Mouse (Mus musculus) hindbrain, embryonic 11.5 days (tissue): ENCODE measurements around the gene Irf9. TPM values are rescaled to one million over a fixed set of nuclear protein-coding genes. Genes with fewer than 3 reads are reported as not detected.

Experiments used
- ATAC-seq: fragments of 200-750 bp; cut with Nextera tagmentation; 2 replicates; pipeline ENCODE4 v1.8.0; 2017; ENCODE audit warnings: mild to moderate bottlenecking, moderate TSS enrichment, moderate library complexity; ENCODE audit not compliant: low FRiP score
- DNase-seq: peaks from one replicate; pipeline ENCODE4 v3.0.0-alpha.2; 2015; ENCODE audit warnings: low spot score
- H3K27ac ChIP-seq: fragments of 300-500 bp; sonication (generic); 2 replicates; pipeline ENCODE4 v1.5.1; 2014; ENCODE audit warnings: mild to moderate bottlenecking, low read depth, low read length
- H3K27me3 ChIP-seq: fragments of 300-500 bp; sonication (generic); 2 replicates; pipeline ENCODE4 v1.6.1; 2014; ENCODE audit warnings: mild to moderate bottlenecking, low read length, moderate library complexity, mixed read lengths; ENCODE audit not compliant: control insufficient read depth, insufficient read depth
- H3K36me3 ChIP-seq: fragments of 300-500 bp; sonication (generic); 2 replicates; pipeline ENCODE4 v1.6.1; 2014; ENCODE audit warnings: mild to moderate bottlenecking, low read length, moderate library complexity, mixed read lengths; ENCODE audit not compliant: control insufficient read depth, insufficient read depth
- H3K4me1 ChIP-seq: fragments of 300-500 bp; sonication (generic); replicated peaks from 2 replicates; pipeline ENCODE4 v1.6.1; 2014; ENCODE audit warnings: low read length, mixed read lengths; ENCODE audit not compliant: control insufficient read depth, insufficient read depth
- H3K4me2 ChIP-seq: fragments of 300-500 bp; sonication (generic); replicated peaks from 2 replicates; pipeline ENCODE4 v1.6.1; 2014; ENCODE audit warnings: mild to moderate bottlenecking, low read depth, low read length
- H3K4me3 ChIP-seq: fragments of 300-500 bp; sonication (generic); 2 replicates; pipeline ENCODE4 v1.5.1; 2014; ENCODE audit warnings: low read depth, low read length
- H3K9ac ChIP-seq: fragments of 300-500 bp; sonication (generic); 2 replicates; pipeline ENCODE4 v1.6.1; 2014; ENCODE audit warnings: low read depth, low read length
- H3K9me3 ChIP-seq: fragments of 300-500 bp; sonication (generic); 2 replicates; pipeline ENCODE4 v1.6.1; 2016; ENCODE audit warnings: low read length; ENCODE audit not compliant: control insufficient read depth
- WGBS: fragments of 180-500 bp; shearing (Covaris S2); extraction: QIAGEN DNeasy Blood & Tissue Kit; methylation state at CpG from one replicate; pipeline ENCODE4 v1.1.7; 2014; 5-methylcytosine and 5-hydroxymethylcytosine counted together
- polyA plus RNA-seq: library from polyadenylated mRNA; unstranded; fragments of >200 nt; fragmentation: Nextera tagmentation; extraction: Ambion mirVana; gene quantifications from 2 replicates; pipeline ENCODE4 v1.2.1, GENCODE M21; 2014

Gene Irf9
- polyA plus RNA-seq, 1 experiment from 2014 or later = 7.6 TPM

DNA sequence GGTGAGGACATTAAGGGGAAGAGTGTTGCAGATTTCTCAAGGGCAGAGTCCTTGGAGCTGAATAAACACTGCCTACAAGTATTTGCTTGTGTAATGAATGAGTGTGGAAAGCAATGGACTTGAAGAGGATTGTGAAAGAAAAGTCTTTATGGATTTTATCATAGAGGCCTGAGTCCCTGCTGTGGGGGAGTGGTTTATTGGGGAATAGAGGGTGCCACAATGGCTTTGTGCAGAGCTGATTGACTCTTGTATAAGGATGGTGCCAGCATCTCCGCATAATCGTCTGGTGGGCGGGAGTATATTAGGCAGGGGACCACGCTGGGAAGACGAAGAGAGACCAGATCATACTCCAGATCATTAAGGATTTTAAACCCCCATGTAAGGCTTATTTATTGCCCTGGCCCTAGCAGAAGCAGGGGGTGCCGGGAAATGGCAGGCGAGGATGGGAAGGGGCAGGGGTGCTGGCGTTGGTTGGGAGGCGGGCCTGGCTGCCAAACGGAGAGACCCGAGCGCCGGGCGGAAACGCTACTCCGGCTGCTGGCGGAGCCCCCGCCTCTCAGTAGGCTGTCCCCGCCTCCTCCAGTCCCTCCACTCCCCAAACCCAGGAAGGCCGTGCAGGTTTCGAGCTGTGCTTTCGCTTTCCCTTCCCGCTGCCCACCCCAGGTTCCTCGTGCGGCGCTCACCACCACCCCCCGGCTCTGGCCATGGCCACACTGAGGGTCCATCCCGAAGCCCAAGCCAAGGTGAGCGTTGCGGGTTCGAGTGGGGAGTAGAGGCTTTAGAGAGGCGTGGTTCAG lies 25.3 kb upstream of the Irf9 start, which contains the start of gene Psme1:
Gene Psme1, plus strand, starts transcription at position 253 of the 797 bp plus-strand sequence.
- Histone ChIP-seq H3K9me3 (no peaks in the 10 kb centered on the region), H3K36me3 (peaks cover 2% of the 10 kb centered on the region; the same call in 1 of the 2 replicates), H3K27ac (peak within 1 kb of the TSS; percentile 75; the same call in 1 of the 2 replicates), H3K27me3 (no peaks in the 10 kb centered on the region), H3K4me2 (peak within 1 kb of the TSS; percentile 85), H3K4me1 (peaks cover 3% of the 10 kb centered on the region; the same call in 1 of the 2 replicates), H3K9ac (peak within 1 kb of the TSS; percentile 83), H3K4me3 (peak within 1 kb of the TSS; percentile 63)
- DNase-seq (peak; percentile 78), ATAC-seq (peak; percentile 89)
- under 1% methylated on average over 30 of the region's 32 CpGs for WGBS

DNA sequence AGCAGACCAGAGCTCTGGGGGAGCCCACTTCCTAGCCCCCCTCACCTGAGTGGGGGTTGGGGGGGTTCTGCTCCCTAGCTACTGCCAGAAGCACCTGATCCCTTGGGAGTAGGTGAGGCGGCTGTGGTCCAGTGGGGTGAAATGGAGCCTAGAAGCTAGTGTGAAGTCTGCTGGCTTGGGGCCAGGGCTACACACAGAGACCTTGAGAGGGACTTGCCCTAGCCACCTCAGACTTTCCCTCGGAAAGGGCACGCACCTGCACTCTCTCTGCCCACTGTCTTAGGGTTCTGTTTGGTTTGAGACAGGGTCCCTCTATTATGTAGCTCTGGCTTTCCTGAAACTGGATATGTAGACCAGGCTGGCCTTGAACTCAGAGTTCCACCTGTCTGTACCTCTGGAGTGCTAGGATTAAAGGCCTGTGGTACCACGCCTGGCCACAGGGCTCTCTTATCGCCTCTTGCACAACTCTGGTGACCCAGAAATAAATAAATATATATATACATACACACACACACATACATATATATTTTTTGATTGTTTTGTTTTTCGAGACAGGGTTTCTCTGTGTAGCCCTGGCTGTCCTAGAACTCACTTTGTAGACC lies 24.6 kb upstream of the Irf9 start:
- Histone ChIP-seq H3K4me3 (peak overlapping the region; percentile 63), H3K4me1 (peaks cover 3% of the 10 kb centered on the region; the same call in 1 of the 2 replicates), H3K27me3 (no peaks in the 10 kb centered on the region), H3K9me3 (no peaks in the 10 kb centered on the region), H3K9ac (peak overlapping the region; percentile 83), H3K4me2 (peak overlapping the region; percentile 85), H3K36me3 (peaks cover 2% of the 10 kb centered on the region; the same call in 1 of the 2 replicates), H3K27ac (peak overlapping the region; percentile 75; the same call in 1 of the 2 replicates)
- no peak for DNase-seq
- peak; percentile 62 for ATAC-seq
- 41% methylated on average over 6 of the region's 6 CpGs for WGBS

DNA sequence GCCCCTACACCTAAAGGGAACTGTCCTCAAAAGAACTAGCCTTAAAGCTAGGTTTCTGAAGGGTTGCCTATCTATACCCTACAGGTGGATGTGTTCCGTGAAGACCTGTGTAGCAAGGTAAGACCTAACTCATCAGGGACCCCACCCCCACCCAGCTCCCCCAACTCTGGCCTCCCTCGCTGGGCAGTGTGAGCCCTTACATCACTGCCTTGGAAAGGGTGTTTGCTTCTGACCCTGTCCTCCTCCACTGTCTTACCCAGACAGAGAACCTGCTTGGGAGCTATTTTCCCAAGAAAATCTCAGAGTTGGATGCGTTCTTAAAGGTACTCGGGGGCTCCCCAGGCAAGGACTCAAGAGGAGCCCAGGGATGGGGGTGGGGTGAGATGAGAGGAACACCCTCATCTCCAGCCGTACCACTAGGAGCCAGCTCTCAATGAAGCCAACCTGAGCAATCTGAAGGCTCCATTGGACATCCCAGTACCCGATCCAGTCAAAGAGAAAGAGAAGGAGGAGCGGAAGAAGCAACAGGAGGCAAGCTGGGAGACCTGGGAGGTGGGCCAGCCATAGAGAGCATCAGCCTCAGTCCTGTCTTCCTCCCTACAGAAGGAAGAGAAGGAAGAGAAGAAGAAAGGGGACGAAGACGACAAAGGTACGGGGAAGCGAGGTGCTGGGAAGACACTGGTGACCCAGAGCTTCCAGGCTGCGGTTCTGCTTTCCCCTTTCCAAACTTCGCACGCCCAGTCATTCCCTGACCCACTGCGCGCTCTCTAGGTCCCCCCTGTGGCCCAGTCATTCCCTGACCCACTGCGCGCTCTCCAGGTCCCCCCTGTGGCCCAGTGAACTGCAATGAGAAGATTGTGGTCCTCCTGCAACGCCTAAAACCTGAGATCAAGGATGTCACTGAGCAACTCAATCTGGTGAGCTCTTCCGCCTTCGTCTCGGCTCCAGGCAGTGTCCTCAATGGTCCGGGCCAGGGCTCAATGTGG lies 23.6 kb upstream of the Irf9 start:
- Histone ChIP-seq H3K4me1 (peaks cover 3% of the 10 kb centered on the region), H3K4me3 (no peak overlapping the region), H3K27ac (no peak overlapping the region), H3K27me3 (no peaks in the 10 kb centered on the region), H3K9ac (no peak overlapping the region), H3K4me2 (no peak overlapping the region), H3K36me3 (peaks cover 2% of the 10 kb centered on the region; the same call in 1 of the 2 replicates), H3K9me3 (no peaks in the 10 kb centered on the region)
- DNase-seq = no peak
- ATAC-seq = no peak
- 86% methylated on average over 23 of the region's 23 CpGs for WGBS

DNA sequence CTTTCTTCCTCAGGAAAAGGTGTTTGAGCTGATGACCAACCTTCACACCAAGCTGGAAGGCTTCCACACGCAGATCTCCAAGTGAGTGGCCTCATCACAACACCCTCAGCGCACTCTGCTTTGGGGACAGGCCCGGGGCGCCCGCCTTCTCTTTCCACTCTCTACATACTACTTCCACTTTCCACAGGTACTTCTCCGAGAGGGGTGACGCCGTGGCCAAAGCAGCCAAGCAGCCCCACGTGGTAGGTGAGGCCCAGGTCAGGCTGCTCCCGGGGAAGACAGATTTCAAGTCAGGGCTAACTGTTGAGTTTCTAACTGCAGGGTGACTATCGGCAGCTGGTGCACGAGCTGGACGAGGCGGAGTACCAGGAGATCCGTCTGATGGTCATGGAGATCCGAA lies 22.6 kb upstream of the Irf9 start:
- WGBS = 94% methylated on average over 16 of the region's 16 CpGs
- Histone ChIP-seq H3K4me1 (peaks cover 3% of the 10 kb centered on the region), H3K4me2 (no peak overlapping the region), H3K9me3 (no peaks in the 10 kb centered on the region), H3K27me3 (no peaks in the 10 kb centered on the region), H3K9ac (no peak overlapping the region), H3K4me3 (no peak overlapping the region), H3K27ac (no peak overlapping the region), H3K36me3 (peaks cover 2% of the 10 kb centered on the region; the same call in 1 of the 2 replicates)
- no peak for DNase-seq
- ATAC-seq = no peak

DNA sequence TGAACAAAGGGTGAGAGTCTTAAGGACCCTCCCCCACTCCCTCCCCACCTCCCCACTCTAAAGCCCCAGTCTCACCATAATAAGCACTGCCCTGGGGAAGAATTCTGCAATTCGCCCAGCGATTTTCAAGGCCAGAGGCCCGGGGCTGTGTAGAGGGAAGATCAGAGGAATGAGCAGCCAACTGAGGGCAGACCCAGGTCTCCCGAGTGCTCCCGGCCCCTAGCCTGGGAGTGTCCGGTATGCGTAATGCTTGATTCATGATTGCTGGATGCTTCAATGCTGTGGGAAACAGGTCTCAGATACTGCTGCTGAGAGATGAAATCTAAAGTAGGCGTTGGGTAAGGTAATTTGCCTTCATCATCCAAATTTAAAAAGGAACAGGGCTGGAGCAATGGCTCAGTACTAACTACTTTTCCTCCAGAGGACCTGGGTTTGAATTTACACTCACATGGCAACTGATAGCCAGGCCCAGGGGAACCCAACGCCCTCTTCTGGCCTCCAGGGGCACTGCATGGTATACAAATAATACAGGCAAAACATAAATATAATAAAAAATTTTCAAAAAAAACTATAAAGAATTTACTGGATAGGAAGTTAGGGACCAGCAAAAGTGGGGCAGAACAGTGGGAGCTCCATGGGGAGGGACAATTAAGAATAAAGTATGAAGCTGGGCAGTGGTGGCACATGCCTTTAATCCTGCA lies 21.2 kb upstream of the Irf9 start:
- Histone ChIP-seq H3K4me2 (no peak overlapping the region), H3K9me3 (no peaks in the 10 kb centered on the region), H3K9ac (no peak overlapping the region), H3K27me3 (no peaks in the 10 kb centered on the region), H3K4me3 (no peak overlapping the region), H3K27ac (no peak overlapping the region), H3K4me1 (peaks cover 3% of the 10 kb centered on the region), H3K36me3 (peaks cover 2% of the 10 kb centered on the region; the same call in 1 of the 2 replicates)
- WGBS = 79% methylated on average over 9 of the region's 9 CpGs
- DNase-seq (no peak), ATAC-seq (no peak)

DNA sequence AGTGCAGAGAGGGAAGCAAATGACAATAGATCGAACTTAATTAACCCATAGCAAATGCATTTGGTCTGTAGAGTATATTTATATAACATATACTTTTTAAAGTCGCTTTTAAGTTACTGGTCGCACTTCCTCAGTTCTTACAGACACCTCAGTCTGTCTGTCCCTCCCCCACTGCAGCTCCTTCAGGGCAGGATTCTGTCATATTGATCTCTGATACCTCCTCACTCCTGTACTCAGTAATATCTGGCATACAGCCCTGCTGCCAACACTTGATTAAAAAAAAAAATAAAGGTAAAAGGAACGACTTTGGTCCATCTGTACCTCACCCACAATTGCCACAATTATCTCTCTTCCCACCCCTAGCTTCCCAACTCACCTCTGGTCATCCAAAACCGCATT lies 19.1 kb upstream of the Irf9 start:
- ATAC-seq (no peak), DNase-seq (no peak)
- no peaks in the 10 kb centered on the region for H3K27me3 ChIP-seq
- peak overlapping the region; percentile 84 for H3K4me2 ChIP-seq
- H3K9ac ChIP-seq = peak overlapping the region; percentile 70
- H3K9me3 ChIP-seq = no peaks in the 10 kb centered on the region
- H3K4me3 ChIP-seq = peak overlapping the region; percentile 43
- H3K4me1 ChIP-seq = no peaks in the 10 kb centered on the region; the same call in 1 of the 2 replicates
- no peak overlapping the region for H3K27ac ChIP-seq
- peaks cover 2% of the 10 kb centered on the region; the same call in 1 of the 2 replicates for H3K36me3 ChIP-seq
- WGBS = 40% methylated on average over 5 of the region's 5 CpGs

DNA sequence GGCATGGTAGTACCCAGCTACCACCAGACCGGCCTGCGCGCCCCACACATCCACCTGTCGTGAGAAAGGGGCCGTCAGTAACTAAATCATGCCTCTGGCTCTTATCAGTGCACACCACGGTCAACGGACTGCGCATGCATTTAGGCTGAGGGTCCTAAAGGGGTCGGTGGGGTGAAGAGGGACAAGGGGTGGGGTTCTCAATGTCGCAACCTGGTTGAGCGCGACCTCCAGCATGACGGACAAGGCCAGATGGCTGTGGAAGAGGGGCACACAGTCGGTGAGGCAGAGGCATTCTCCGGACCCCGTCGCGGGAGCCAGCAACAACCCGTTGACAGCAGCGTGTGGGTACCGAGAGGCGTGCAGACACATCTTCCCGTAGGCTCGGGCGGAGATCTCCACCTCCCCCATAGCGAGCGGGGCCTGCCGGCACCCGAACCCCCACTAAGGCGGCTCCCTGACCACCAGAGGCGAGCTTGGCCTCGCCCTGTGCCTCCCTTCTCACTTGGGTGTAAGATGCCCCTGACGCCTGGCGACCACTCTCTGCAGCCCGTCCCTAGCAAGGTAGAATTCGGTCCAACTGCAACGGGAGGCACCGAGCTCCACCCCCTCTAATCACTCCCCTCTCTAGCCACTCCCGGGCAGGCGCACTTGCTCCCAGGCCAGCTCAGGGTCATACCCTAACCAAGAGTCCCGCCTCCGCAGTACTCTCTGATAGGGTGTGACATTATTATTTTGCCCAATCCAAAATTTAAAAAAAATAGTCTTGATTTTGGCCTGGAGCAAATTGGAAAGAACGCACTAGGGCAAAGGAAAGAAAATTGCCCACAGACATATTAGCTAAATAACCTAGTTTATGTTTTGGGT lies 18.4 kb upstream of the Irf9 start, which contains the start of gene Emc9:
Gene Emc9, minus strand, starts transcription at position 601 of the 864 bp plus-strand sequence.
- peak; percentile 51 for DNase-seq
- Histone ChIP-seq H3K9ac (peak within 1 kb of the TSS; percentile 70), H3K4me1 (no peaks in the 10 kb centered on the region; the same call in 1 of the 2 replicates), H3K4me2 (peak within 1 kb of the TSS; percentile 84), H3K27ac (0 out of 2 replicates have a peak within 1 kb of the TSS, but pooled peaks have one; percentile 10), H3K4me3 (peak within 1 kb of the TSS; percentile 43), H3K9me3 (no peaks in the 10 kb centered on the region), H3K27me3 (no peaks in the 10 kb centered on the region), H3K36me3 (peaks cover 2% of the 10 kb centered on the region; the same call in 1 of the 2 replicates)
- peak; percentile 78 for ATAC-seq
- WGBS = 2% methylated on average over 43 of the region's 43 CpGs
